Mouse (Mus musculus) embryonic facial prominence, embryonic 15.5 days (tissue): Measurements from ENCODE around the gene Zfp207. TPM values are rescaled to one million over a fixed set of nuclear protein-coding genes. Genes with fewer than 3 reads are reported as not detected.

ENCODE experiments used
- ATAC-seq: fragments of 200-750 bp; cut with Nextera tagmentation; 2 replicates; pipeline ENCODE4 v1.8.0; 2017; ENCODE audit warnings: low read depth, moderate TSS enrichment; ENCODE audit not compliant: insufficient number of reproducible peaks, low FRiP score, low TSS enrichment
- H3K27ac ChIP-seq: fragments of 300-500 bp; sonication (generic); replicated peaks from 2 replicates; pipeline ENCODE4 v1.5.1; 2015; ENCODE audit warnings: mild to moderate bottlenecking, inconsistent platforms
- H3K27me3 ChIP-seq: fragments of 300-500 bp; sonication (generic); 2 replicates; pipeline ENCODE4 v1.6.1; 2015; ENCODE audit warnings: inconsistent platforms
- H3K36me3 ChIP-seq: fragments of 300-500 bp; sonication (generic); 2 replicates; pipeline ENCODE4 v1.6.1; 2015; ENCODE audit warnings: mild to moderate bottlenecking, inconsistent platforms
- H3K4me1 ChIP-seq: fragments of 300-500 bp; sonication (generic); 2 replicates; pipeline ENCODE4 v1.6.1; 2015; ENCODE audit warnings: inconsistent platforms
- H3K4me2 ChIP-seq: fragments of 300-500 bp; sonication (generic); replicated peaks from 2 replicates; pipeline ENCODE4 v1.6.1; 2015; ENCODE audit warnings: mild to moderate bottlenecking, inconsistent platforms
- H3K4me3 ChIP-seq: fragments of 300-500 bp; sonication (generic); replicated peaks from 2 replicates; pipeline ENCODE4 v1.5.1; 2015; ENCODE audit warnings: mild to moderate bottlenecking, inconsistent platforms
- H3K9ac ChIP-seq: fragments of 300-500 bp; sonication (generic); 2 replicates; pipeline ENCODE4 v1.6.1; 2015; ENCODE audit warnings: inconsistent platforms
- H3K9me3 ChIP-seq: fragments of 300-500 bp; sonication (generic); replicated peaks from 2 replicates; pipeline ENCODE4 v1.6.1; 2016; ENCODE audit warnings: inconsistent platforms
- WGBS: fragments of 180-500 bp; shearing (Covaris S2); methylation state at CpG from one replicate; pipeline ENCODE4 v1.1.7; 2015; 5-methylcytosine and 5-hydroxymethylcytosine counted together
- polyA plus RNA-seq: library from polyadenylated mRNA; unstranded; fragments of >200 nt; fragmentation: Nextera tagmentation; extraction: Ambion mirVana; gene quantifications from 2 replicates; pipeline ENCODE4 v1.2.1, GENCODE M21; 2015

Zfp207 gene
- polyA plus RNA-seq, 1 experiment from 2014 or later = 207 TPM

DNA sequence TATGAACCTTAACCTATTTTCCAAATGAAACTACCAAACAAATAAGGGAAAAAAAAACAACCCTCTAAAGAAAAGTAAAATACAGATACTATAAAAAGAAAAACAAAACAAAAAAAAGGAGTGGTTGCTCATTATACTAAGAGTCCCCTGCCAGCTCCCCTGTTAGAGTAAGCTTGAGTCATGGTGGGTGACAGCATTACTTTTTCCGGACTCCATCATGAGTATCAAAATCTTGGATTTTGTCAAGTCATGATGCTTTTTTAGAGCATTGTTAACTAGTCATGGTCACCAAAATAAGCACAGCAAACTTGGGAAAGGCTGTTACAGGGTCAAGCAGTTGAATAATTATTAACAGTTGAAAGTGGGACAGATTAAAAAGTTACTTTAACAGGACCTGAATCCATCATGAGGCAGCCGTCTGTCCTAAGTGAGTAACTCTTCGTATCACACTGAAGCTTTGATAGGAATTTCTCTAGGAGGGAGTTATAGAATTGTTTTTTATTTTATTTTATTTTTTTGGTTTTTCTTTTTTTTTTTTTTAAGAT, 47.4 kb downstream of the Zfp207 start:
- Histone ChIP-seq H3K36me3 (peaks cover 19% of the 10 kb centered on the region), H3K4me1 (peaks cover 7% of the 10 kb centered on the region; the same call in 1 of the 2 replicates), H3K27me3 (no peaks in the 10 kb centered on the region), H3K4me3 (no peak overlapping the region), H3K4me2 (no peak overlapping the region), H3K9me3 (no peaks in the 10 kb centered on the region), H3K9ac (no peak overlapping the region), H3K27ac (no peak overlapping the region)
- 96% methylated on average over 3 of the region's 3 CpGs for WGBS
- no peak for ATAC-seq

DNA sequence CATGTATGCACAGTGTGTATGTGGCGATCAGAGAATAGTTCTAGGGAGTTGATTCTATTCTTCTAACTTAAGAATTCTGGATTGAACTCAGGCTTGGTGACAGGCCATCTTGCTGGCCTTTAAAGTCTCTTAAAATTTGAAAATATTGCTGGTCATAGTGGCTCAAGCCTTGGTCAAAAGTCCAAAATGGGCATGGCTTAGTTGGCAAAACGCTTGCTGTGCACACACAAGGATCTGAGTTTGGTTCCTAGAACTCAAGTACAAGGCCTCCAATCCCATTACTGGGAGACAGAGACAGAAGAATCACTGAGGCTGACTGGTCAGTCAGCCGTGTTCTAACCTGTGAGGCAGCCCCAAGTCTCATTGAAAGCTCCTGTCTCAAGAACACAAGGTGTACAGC, 63.8 kb downstream of the Zfp207 start:
- H3K4me1 ChIP-seq = no peaks in the 10 kb centered on the region
- H3K9me3 ChIP-seq = no peaks in the 10 kb centered on the region
- WGBS = 89% methylated on average over 3 of the region's 3 CpGs
- H3K27me3 ChIP-seq = no peaks in the 10 kb centered on the region
- ATAC-seq = no peak
- H3K9ac ChIP-seq = no peak overlapping the region
- H3K4me2 ChIP-seq = no peak overlapping the region
- peaks cover 46% of the 10 kb centered on the region for H3K36me3 ChIP-seq
- no peak overlapping the region for H3K27ac ChIP-seq
- H3K4me3 ChIP-seq = no peak overlapping the region

DNA sequence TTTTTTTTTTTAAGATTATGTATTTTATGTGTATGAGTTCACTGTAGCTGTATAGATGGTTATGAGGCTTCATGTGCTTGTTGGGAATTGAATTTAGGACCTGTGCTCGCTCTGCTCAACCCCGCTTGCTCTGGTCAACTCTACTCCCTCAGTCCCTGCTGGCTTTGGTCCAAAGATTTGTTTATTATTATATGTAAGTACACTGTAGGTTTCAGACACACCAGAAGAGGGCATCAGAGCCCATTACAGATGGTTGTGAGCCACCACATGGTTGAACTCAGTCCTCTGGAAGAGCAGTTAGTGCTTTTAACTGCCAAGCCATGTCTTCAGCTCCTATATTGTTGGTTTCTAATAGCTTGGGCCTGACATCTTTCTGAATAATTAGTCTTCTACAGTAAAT, 66.8 kb downstream of the Zfp207 start:
- ATAC-seq = no peak

DNA sequence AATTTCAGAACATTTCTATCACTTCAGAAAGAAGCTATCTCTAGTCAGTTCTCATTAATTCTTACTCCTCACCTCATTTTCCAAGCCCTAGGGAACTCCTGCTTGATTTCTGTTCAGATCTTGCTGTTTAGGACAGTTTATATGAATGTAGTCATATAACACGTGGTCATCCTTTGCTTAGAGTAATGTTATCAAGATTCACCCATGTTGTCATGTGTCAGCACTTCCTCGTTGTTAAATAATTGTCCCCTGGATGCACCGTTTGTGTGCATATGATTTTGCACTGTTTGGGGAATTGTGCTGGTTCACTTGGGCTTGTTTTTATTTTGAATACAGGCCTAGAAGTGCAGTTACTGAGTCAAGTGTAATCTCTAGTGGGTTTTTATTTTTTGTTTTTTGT, 69.2 kb downstream of the Zfp207 start:
- no peaks in the 10 kb centered on the region for H3K9me3 ChIP-seq
- no peak overlapping the region for H3K27ac ChIP-seq
- H3K4me1 ChIP-seq = no peaks in the 10 kb centered on the region
- peaks cover 54% of the 10 kb centered on the region for H3K36me3 ChIP-seq
- 89% methylated on average over 3 of the region's 3 CpGs for WGBS
- no peaks in the 10 kb centered on the region for H3K27me3 ChIP-seq
- H3K9ac ChIP-seq = no peak overlapping the region
- H3K4me3 ChIP-seq = no peak overlapping the region
- no peak for ATAC-seq
- no peak overlapping the region for H3K4me2 ChIP-seq

More for the DNA sequence above, 66.8 kb downstream of the Zfp207 start:
- no peaks in the 10 kb centered on the region for H3K27me3 ChIP-seq
- H3K9me3 ChIP-seq = no peaks in the 10 kb centered on the region
- 99% methylated on average over 2 of the region's 2 CpGs for WGBS
- H3K36me3 ChIP-seq = peaks cover 51% of the 10 kb centered on the region
- H3K4me3 ChIP-seq = no peak overlapping the region
- no peak overlapping the region for H3K27ac ChIP-seq
- H3K9ac ChIP-seq = no peak overlapping the region
- no peak overlapping the region for H3K4me2 ChIP-seq
- H3K4me1 ChIP-seq = no peaks in the 10 kb centered on the region

DNA sequence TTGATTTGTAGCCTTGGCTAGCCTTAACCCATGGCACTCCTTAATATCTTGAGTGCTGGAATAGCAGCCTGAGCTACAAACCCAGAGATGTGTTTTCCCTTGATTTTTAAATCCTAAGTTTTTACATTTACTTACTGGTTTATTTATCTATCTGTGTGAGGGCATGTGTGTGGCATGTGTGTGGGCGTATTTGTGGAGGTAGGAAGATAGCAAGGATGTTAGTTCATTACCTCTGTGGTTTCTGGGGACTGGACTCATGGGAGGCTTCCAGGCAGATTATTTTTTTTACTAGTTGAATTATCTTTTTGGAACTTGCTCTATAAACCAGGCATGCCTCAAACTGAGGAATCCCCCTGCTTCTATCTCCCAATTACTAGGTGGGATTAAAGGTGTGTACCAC, 70.1 kb downstream of the Zfp207 start:
- Histone ChIP-seq H3K36me3 (peaks cover 55% of the 10 kb centered on the region), H3K4me3 (no peak overlapping the region), H3K27ac (no peak overlapping the region), H3K4me2 (no peak overlapping the region), H3K9ac (no peak overlapping the region), H3K9me3 (no peaks in the 10 kb centered on the region), H3K4me1 (no peaks in the 10 kb centered on the region), H3K27me3 (no peaks in the 10 kb centered on the region)
- WGBS = 95% methylated on average over 1 of the region's 1 CpGs
- ATAC-seq = no peak

Other genes starting within 250 kb of the Zfp207 start
- gene Tefm, start 241.1 kb upstream of the Zfp207 start, polyA plus RNA-seq = 24.2 and 26.0 TPM in 2 replicates
- gene Adap2, start 229.2 kb upstream of the Zfp207 start, polyA plus RNA-seq = 2.4 and 3.0 TPM in 2 replicates
- gene Rnf135, start 199.4 kb upstream of the Zfp207 start, polyA plus RNA-seq = 9.5 and 10.8 TPM in 2 replicates
- gene Rhot1, start 174.3 kb upstream of the Zfp207 start, polyA plus RNA-seq = 52.0 and 56.5 TPM in 2 replicates
- 7.3 and 8.3 TPM in 2 replicates for gene Rhbdl3, start 82.4 kb upstream of the Zfp207 start, polyA plus RNA-seq
- 20.3 and 20.9 TPM in 2 replicates for gene 5730455P16Rik, start 5.2 kb upstream of the Zfp207 start, polyA plus RNA-seq
- 293 and 308 TPM in 2 replicates for gene Psmd11, start 45.3 kb downstream of the Zfp207 start, polyA plus RNA-seq
- gene Cdk5r1, start 93.7 kb downstream of the Zfp207 start, polyA plus RNA-seq = 4.5 and 5.3 TPM in 2 replicates